Mouse (Mus musculus) adrenal gland, adult 18-20 months (tissue): ENCODE data around the gene Gsta2. TPM values are rescaled to one million over a fixed set of nuclear protein-coding genes. Genes with fewer than 3 reads are reported as not detected.

Experiments
- DNase-seq, 2 experiments: peaks; one replicate each; pipeline ENCODE4 v3.0.0; 2021 to 2022; ENCODE audit warnings: low spot score in 2 of 2
- long read RNA-seq, 2 experiments: library from polyadenylated mRNA; stranded (forward); transcript quantifications; one replicate each; pipeline ENCODE4 v2.0.0; 2021
- total RNA-seq, 2 experiments: library from RNA; stranded (reverse); gene quantifications; 1 replicate in 1 of 2; 2 replicates in 1 of 2; pipeline ENCODE4 v1.2.3; 2021

Gene Gsta2
- total RNA-seq: 1 to 10 TPM in 1 of 2 experiments, under 1 TPM in 1; 0.42 to 9.7 TPM
- long read RNA-seq, experiment 1: 0 reads
- long read RNA-seq, experiment 2: 0 reads

GRCm38 (mm10) chr9:78355611-78356010, at the start of gene Gsta2:
Gsta2 (minus strand) TSS chr9:78355788.
- no peak for DNase-seq

- DNase-seq: no peak
These were observed 46.0 kb upstream of the Gsta2 start for GRCm38 (mm10) chr9:78401596-78401995.

GRCm38 (mm10) chr9:78400570-78400969, 45.0 kb upstream of the Gsta2 start:
- DNase-seq: no peak

GRCm38 (mm10) chr9:78396517-78396916, 40.9 kb upstream of the Gsta2 start:
- DNase-seq: no peak

- peak; percentile 8 to 22 for DNase-seq
These were observed 40.2 kb upstream of the Gsta2 start, which contains the start of gene Ddx43 for GRCm38 (mm10) chr9:78395630-78396351. Ddx43 (plus strand) TSS chr9:78395777.

GRCm38 (mm10) chr9:78395244-78395629, 39.6 kb upstream of the Gsta2 start:
- DNase-seq: no peak

- no peak for DNase-seq
These were observed 39.0 kb upstream of the Gsta2 start for GRCm38 (mm10) chr9:78394602-78395001.

GRCm38 (mm10) chr9:78393741-78394140, 38.2 kb upstream of the Gsta2 start:
- DNase-seq: no peak

GRCm38 (mm10) chr9:78389981-78390380, 34.4 kb upstream of the Gsta2 start:
- no peak for DNase-seq

- DNase-seq: no peak
These were observed 31.4 kb upstream of the Gsta2 start for GRCm38 (mm10) chr9:78386947-78387346.

- DNase-seq: peak in 1 of 2 experiments; percentile 2
These were observed 30.3 kb upstream of the Gsta2 start for GRCm38 (mm10) chr9:78385893-78386292.

- no peak for DNase-seq
These were observed 22.7 kb upstream of the Gsta2 start, which contains the start of gene Ooep for GRCm38 (mm10) chr9:78378113-78378785. Ooep (minus strand) TSS chr9:78378725.

GRCm38 (mm10) chr9:78377546-78377945, 22.0 kb upstream of the Gsta2 start:
- no peak for DNase-seq

- no peak for DNase-seq
These were observed 19.9 kb upstream of the Gsta2 start for GRCm38 (mm10) chr9:78375486-78375885.

GRCm38 (mm10) chr9:78374885-78375389, 19.3 kb upstream of the Gsta2 start:
- no peak for DNase-seq

- DNase-seq: no peak
These were observed 18.8 kb upstream of the Gsta2 start for GRCm38 (mm10) chr9:78374397-78374796.

- DNase-seq: no peak
These were observed 17.4 kb upstream of the Gsta2 start for GRCm38 (mm10) chr9:78372827-78373504.

- no peak for DNase-seq
These were observed 15.9 kb upstream of the Gsta2 start for GRCm38 (mm10) chr9:78371441-78371840.

- no peak for DNase-seq
These were observed 14.2 kb upstream of the Gsta2 start for GRCm38 (mm10) chr9:78369786-78370185.

- DNase-seq: no peak
These were observed 13.8 kb upstream of the Gsta2 start for GRCm38 (mm10) chr9:78369349-78369748.

GRCm38 (mm10) chr9:78368671-78369293, 13.2 kb upstream of the Gsta2 start:
- DNase-seq: no peak
